Mouse (Mus musculus): ENCODE results near the gene Tgfb2. TPM values are rescaled to one million over a fixed set of nuclear protein-coding genes. Genes with fewer than 3 reads are reported as not detected.

Tgfb2 gene
- polyA plus RNA-seq, 1 experiment from 2014 or later, result 25.6 TPM

GRCm38 (mm10) chr1:186585571-186586164, 120.1 kb downstream of the Tgfb2 start:
- Histone ChIP-seq H3K9me3 (no peaks in the 10 kb centered on the region), H3K4me3 (no peak overlapping the region), H3K27ac (replicated peaks) (no peak overlapping the region), H3K27me3 (replicated peaks; ENCODE audit: low read depth, poor library complexity, severe bottlenecking) (no peaks in the 10 kb centered on the region), H3K36me3 (replicated peaks) (no peaks in the 10 kb centered on the region), H3K4me1 (peaks cover 12% of the 10 kb centered on the region)
- DNase-seq (ENCODE audit: low spot score), result no peak
- 50% methylated on average over 2 of the region's 2 CpGs for WGBS

- no peaks in the 10 kb centered on the region for H3K27me3 ChIP-seq (replicated peaks; ENCODE audit: low read depth, poor library complexity, severe bottlenecking)
- no peak for DNase-seq (ENCODE audit: low spot score)
- H3K27ac ChIP-seq (replicated peaks), result no peak overlapping the region
- no peaks in the 10 kb centered on the region for H3K36me3 ChIP-seq (replicated peaks)
- H3K4me3 ChIP-seq, result no peak overlapping the region
- H3K9me3 ChIP-seq, result no peaks in the 10 kb centered on the region
- H3K4me1 ChIP-seq, result peaks cover 13% of the 10 kb centered on the region
Measured at GRCm38 (mm10) chr1:186583933-186584332, 121.9 kb downstream of the Tgfb2 start.

- H3K27me3 ChIP-seq (replicated peaks; ENCODE audit: low read depth, poor library complexity, severe bottlenecking), result no peaks in the 10 kb centered on the region
- peaks cover 13% of the 10 kb centered on the region for H3K4me1 ChIP-seq
- no peak overlapping the region for H3K27ac ChIP-seq (replicated peaks)
- WGBS, result 82% methylated on average over 6 of the region's 6 CpGs
- no peaks in the 10 kb centered on the region for H3K36me3 ChIP-seq (replicated peaks)
- no peaks in the 10 kb centered on the region for H3K9me3 ChIP-seq
- no peak overlapping the region for H3K4me3 ChIP-seq
- DNase-seq (ENCODE audit: low spot score), result no peak
Measured at GRCm38 (mm10) chr1:186582113-186582512, 123.7 kb downstream of the Tgfb2 start.

DNA sequence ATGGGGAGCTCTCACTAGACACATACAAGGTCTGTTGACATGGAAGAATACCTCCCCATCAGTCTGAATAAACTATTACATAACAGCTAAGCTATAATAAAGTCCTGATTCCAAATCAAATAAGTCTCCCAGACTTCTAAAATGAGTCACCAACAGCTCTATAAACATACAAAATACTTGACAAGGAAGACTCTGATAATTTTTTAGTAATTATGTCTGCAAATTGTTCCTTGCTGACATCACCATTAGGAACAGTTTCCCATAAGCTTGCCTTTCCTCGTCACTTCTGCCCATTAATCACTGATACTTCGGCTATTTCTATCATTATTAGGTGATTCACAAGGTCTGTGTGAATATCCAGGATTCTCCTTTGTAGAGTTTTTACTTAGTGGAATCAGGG, 124.1 kb downstream of the Tgfb2 start:
- H3K27ac ChIP-seq (replicated peaks), result no peak overlapping the region
- 92% methylated on average over 2 of the region's 2 CpGs for WGBS
- peaks cover 13% of the 10 kb centered on the region for H3K4me1 ChIP-seq
- no peak for DNase-seq (ENCODE audit: low spot score)
- H3K36me3 ChIP-seq (replicated peaks), result no peaks in the 10 kb centered on the region
- H3K9me3 ChIP-seq, result no peaks in the 10 kb centered on the region
- H3K4me3 ChIP-seq, result no peak overlapping the region
- H3K27me3 ChIP-seq (replicated peaks; ENCODE audit: low read depth, poor library complexity, severe bottlenecking), result no peaks in the 10 kb centered on the region

DNA sequence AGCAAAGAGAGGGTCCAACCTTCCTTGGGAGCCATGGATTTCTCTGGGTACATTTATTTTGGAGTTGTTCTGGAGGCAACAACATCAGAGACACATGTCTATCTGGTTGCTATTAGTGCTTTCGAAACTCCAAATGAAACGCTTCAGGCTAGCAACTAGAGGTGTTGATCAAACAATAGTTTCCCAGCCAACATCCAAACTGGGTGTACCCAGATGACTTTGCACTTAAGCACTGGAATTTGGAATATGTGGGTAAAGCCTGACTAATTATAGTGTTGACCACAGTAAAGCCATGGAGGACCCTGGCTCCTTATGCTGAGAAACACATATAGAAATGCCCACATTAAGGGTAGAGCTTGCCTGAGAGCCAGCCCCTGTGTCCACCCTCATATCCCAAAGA, 124.7 kb downstream of the Tgfb2 start:
- no peaks in the 10 kb centered on the region for H3K36me3 ChIP-seq (replicated peaks)
- H3K9me3 ChIP-seq, result no peaks in the 10 kb centered on the region
- no peak for DNase-seq (ENCODE audit: low spot score)
- no peak overlapping the region for H3K4me3 ChIP-seq
- H3K27me3 ChIP-seq (replicated peaks; ENCODE audit: low read depth, poor library complexity, severe bottlenecking), result no peaks in the 10 kb centered on the region
- peaks cover 13% of the 10 kb centered on the region for H3K4me1 ChIP-seq
- WGBS, result 83% methylated on average over 2 of the region's 2 CpGs
- H3K27ac ChIP-seq (replicated peaks), result no peak overlapping the region

DNA sequence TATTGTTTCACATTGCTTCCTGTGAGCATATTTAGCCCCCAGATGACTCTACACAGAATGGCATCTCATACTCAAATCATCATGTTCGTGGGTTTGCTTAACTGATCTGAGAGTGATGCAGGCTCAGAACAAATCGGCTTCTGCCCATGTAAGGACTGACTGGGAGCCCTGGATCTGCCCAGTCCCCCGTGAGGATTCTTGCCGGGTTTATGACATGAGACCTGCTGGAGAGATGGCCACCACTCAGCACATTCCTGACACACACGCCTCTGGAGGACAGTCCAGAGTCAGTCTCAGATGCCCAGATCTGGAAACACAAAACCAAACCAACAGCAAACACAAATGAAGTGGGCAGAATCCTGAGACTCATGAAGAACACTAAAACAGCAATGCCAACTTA, 128.5 kb downstream of the Tgfb2 start:
- WGBS, result 83% methylated on average over 5 of the region's 5 CpGs
- no peak overlapping the region for H3K27ac ChIP-seq (replicated peaks)
- H3K36me3 ChIP-seq (replicated peaks), result no peaks in the 10 kb centered on the region
- H3K9me3 ChIP-seq, result no peaks in the 10 kb centered on the region
- no peaks in the 10 kb centered on the region for H3K27me3 ChIP-seq (replicated peaks; ENCODE audit: low read depth, poor library complexity, severe bottlenecking)
- no peak overlapping the region for H3K4me3 ChIP-seq
- DNase-seq (ENCODE audit: low spot score), result no peak
- 0 out of 2 replicates have a peak, but pooled peaks cover 2% of the 10 kb centered on the region for H3K4me1 ChIP-seq

GRCm38 (mm10) chr1:186575629-186576028, 130.2 kb downstream of the Tgfb2 start:
- Histone ChIP-seq H3K36me3 (replicated peaks) (no peaks in the 10 kb centered on the region), H3K4me1 (0 out of 2 replicates have a peak, but pooled peaks cover 2% of the 10 kb centered on the region), H3K27ac (replicated peaks) (no peak overlapping the region), H3K4me3 (no peak overlapping the region), H3K9me3 (no peaks in the 10 kb centered on the region), H3K27me3 (replicated peaks; ENCODE audit: low read depth, poor library complexity, severe bottlenecking) (no peaks in the 10 kb centered on the region)
- DNase-seq (ENCODE audit: low spot score), result no peak
- WGBS, result 76% methylated on average over 9 of the region's 9 CpGs

- Histone ChIP-seq H3K9me3 (no peaks in the 10 kb centered on the region), H3K36me3 (replicated peaks) (no peaks in the 10 kb centered on the region), H3K4me1 (no peaks in the 10 kb centered on the region), H3K27ac (replicated peaks) (no peak overlapping the region), H3K4me3 (no peak overlapping the region), H3K27me3 (replicated peaks; ENCODE audit: low read depth, poor library complexity, severe bottlenecking) (no peaks in the 10 kb centered on the region)
- no peak for DNase-seq (ENCODE audit: low spot score)
- 87% methylated on average over 7 of the region's 7 CpGs for WGBS
Measured at GRCm38 (mm10) chr1:186575074-186575473, 130.7 kb downstream of the Tgfb2 start.

Other genes starting within 250 kb of the Tgfb2 start
- gene Rrp15, start 43.4 kb upstream of the Tgfb2 start, polyA plus RNA-seq (2016; fragmentation: Nextera tagmentation; extraction: Ambion mirVana), result 94.0 and 95.4 TPM in 2 replicates